Mouse (Mus musculus) heart, embryonic 14.5 days (tissue): Measurements from ENCODE around the gene Tstd1. TPM values are rescaled to one million over a fixed set of nuclear protein-coding genes. Genes with fewer than 3 reads are reported as not detected.

Source experiments
- ATAC-seq: fragments of 200-750 bp; cut with Nextera tagmentation; 2 replicates; pipeline ENCODE4 v1.8.0; 2017; ENCODE audit warnings: low read depth, moderate TSS enrichment; ENCODE audit not compliant: insufficient number of reproducible peaks, insufficient read depth, low FRiP score
- H3K27ac ChIP-seq, 2 experiments: fragments of 200-500 bp in 1 of 2; fragments of 300-500 bp in 1 of 2; sonication (generic) in 1 of 2; replicated peaks in 1 of 2; 2 replicates each; pipeline ENCODE4 v1.5.1; 2012 to 2014; ENCODE audit warnings: low read depth in 2 of 2, low read length in 2 of 2, control low read depth in 1 of 2, mild to moderate bottlenecking in 1 of 2, mixed read lengths in 1 of 2; ENCODE audit not compliant: control insufficient read depth in 1 of 2, insufficient read depth in 1 of 2
- H3K27me3 ChIP-seq: fragments of 300-500 bp; sonication (generic); 2 replicates; pipeline ENCODE4 v1.6.1; 2014; ENCODE audit warnings: mild to moderate bottlenecking, low read length, control low read depth; ENCODE audit not compliant: control insufficient read depth, insufficient read depth
- H3K36me3 ChIP-seq: fragments of 300-500 bp; sonication (generic); 2 replicates; pipeline ENCODE4 v1.6.1; 2014; ENCODE audit warnings: mild to moderate bottlenecking, control low read depth, low read length, mixed read lengths; ENCODE audit not compliant: control insufficient read depth, insufficient read depth
- H3K4me1 ChIP-seq, 2 experiments: fragments of 200-500 bp in 1 of 2; fragments of 300-500 bp in 1 of 2; sonication (generic) in 1 of 2; 2 replicates each; pipeline ENCODE4 v1.6.1; 2012 to 2014; ENCODE audit warnings: low read length in 2 of 2, control low read depth in 1 of 2, mixed read lengths in 1 of 2; ENCODE audit not compliant: control insufficient read depth in 2 of 2, insufficient read depth in 2 of 2
- H3K4me2 ChIP-seq: fragments of 300-500 bp; sonication (generic); 2 replicates; pipeline ENCODE4 v1.6.1; 2014; ENCODE audit warnings: mild to moderate bottlenecking, low read length
- H3K4me3 ChIP-seq, 2 experiments: fragments of 200-500 bp in 1 of 2; fragments of 300-500 bp in 1 of 2; sonication (generic) in 1 of 2; 2 replicates each; pipeline ENCODE4 v1.5.1; 2012 to 2014; ENCODE audit warnings: low read length in 2 of 2, mild to moderate bottlenecking in 2 of 2, control low read depth in 1 of 2, low read depth in 1 of 2, moderate library complexity in 1 of 2; ENCODE audit not compliant: control insufficient read depth in 1 of 2, insufficient read depth in 1 of 2
- H3K9ac ChIP-seq: fragments of 300-500 bp; sonication (generic); 2 replicates; pipeline ENCODE4 v1.6.1; 2014; ENCODE audit warnings: mild to moderate bottlenecking, low read length
- H3K9me3 ChIP-seq: fragments of 300-500 bp; sonication (generic); 2 replicates; pipeline ENCODE4 v1.6.1; 2016; ENCODE audit warnings: low read length, control low read depth; ENCODE audit not compliant: control insufficient read depth
- WGBS: fragments of 180-500 bp; shearing (Covaris S2); extraction: QIAGEN DNeasy Blood & Tissue Kit; methylation state at CpG from one replicate; pipeline ENCODE4 v1.1.7; 2014; 5-methylcytosine and 5-hydroxymethylcytosine counted together
- polyA plus RNA-seq: library from polyadenylated mRNA; unstranded; fragments of >200 nt; fragmentation: Nextera tagmentation; extraction: Ambion mirVana; gene quantifications from 2 replicates; pipeline ENCODE4 v1.2.1, GENCODE M21; 2014

Tstd1 gene
- polyA plus RNA-seq, 1 experiment from 2014 or later = 1.5 TPM

GRCm38 (mm10) chr1:171452522-171452921 lies 33.9 kb downstream of the Tstd1 start:
- peaks cover 5 to 10% of the 10 kb centered on the region in 2 experiments for H3K4me1 ChIP-seq
- H3K27me3 ChIP-seq = no peaks in the 10 kb centered on the region
- no peak overlapping the region for H3K4me2 ChIP-seq
- H3K9me3 ChIP-seq = no peaks in the 10 kb centered on the region
- 0 out of 2 replicates have a peak, but pooled peaks cover 4% of the 10 kb centered on the region for H3K36me3 ChIP-seq
- 69% methylated on average over 5 of the region's 5 CpGs for WGBS
- ATAC-seq = no peak
- no peak overlapping the region for H3K9ac ChIP-seq
- no peak overlapping the region for H3K4me3 ChIP-seq
- no peak overlapping the region for H3K27ac ChIP-seq

GRCm38 (mm10) chr1:171452923-171453322 lies 34.3 kb downstream of the Tstd1 start:
- H3K9ac ChIP-seq = no peak overlapping the region
- WGBS = 81% methylated on average over 5 of the region's 5 CpGs
- H3K27ac ChIP-seq = no peak overlapping the region
- peaks cover 2 to 6% of the 10 kb centered on the region in 2 experiments for H3K4me1 ChIP-seq
- H3K4me3 ChIP-seq = no peak overlapping the region
- H3K4me2 ChIP-seq = no peak overlapping the region
- no peaks in the 10 kb centered on the region for H3K27me3 ChIP-seq
- no peaks in the 10 kb centered on the region for H3K9me3 ChIP-seq
- ATAC-seq = no peak
- 0 out of 2 replicates have a peak, but pooled peaks cover 4% of the 10 kb centered on the region for H3K36me3 ChIP-seq

GRCm38 (mm10) chr1:171454926-171455325 lies 36.3 kb downstream of the Tstd1 start:
- H3K9ac ChIP-seq = no peak overlapping the region
- WGBS = 76% methylated on average over 6 of the region's 6 CpGs
- no peak overlapping the region for H3K27ac ChIP-seq
- H3K4me2 ChIP-seq = no peak overlapping the region
- ATAC-seq = no peak
- no peaks in the 10 kb centered on the region for H3K9me3 ChIP-seq
- H3K36me3 ChIP-seq = 0 out of 2 replicates have a peak, but pooled peaks cover 4% of the 10 kb centered on the region
- no peak overlapping the region for H3K4me3 ChIP-seq
- H3K4me1 ChIP-seq = peaks cover 4 to 11% of the 10 kb centered on the region in 2 experiments; a peak in 3 of 4 replicates
- H3K27me3 ChIP-seq = no peaks in the 10 kb centered on the region

- Histone ChIP-seq H3K4me1 (peaks cover 4 to 14% of the 10 kb centered on the region in 2 experiments; a peak in 3 of 4 replicates), H3K4me2 (no peak overlapping the region), H3K36me3 (peaks cover 26% of the 10 kb centered on the region), H3K9me3 (no peaks in the 10 kb centered on the region), H3K9ac (no peak overlapping the region), H3K27ac (no peak overlapping the region), H3K4me3 (no peak overlapping the region), H3K27me3 (no peaks in the 10 kb centered on the region)
- WGBS = 98% methylated on average over 1 of the region's 1 CpGs
- no peak for ATAC-seq
Measured at GRCm38 (mm10) chr1:171457568-171457967, 38.9 kb downstream of the Tstd1 start.

- H3K4me3 ChIP-seq = no peak overlapping the region
- H3K9ac ChIP-seq = no peak overlapping the region
- H3K9me3 ChIP-seq = no peaks in the 10 kb centered on the region
- no peaks in the 10 kb centered on the region for H3K27me3 ChIP-seq
- peak overlapping the region; percentile 31 for H3K4me2 ChIP-seq
- H3K4me1 ChIP-seq = peaks cover 4 to 14% of the 10 kb centered on the region in 2 experiments; a peak in 3 of 4 replicates
- no peak for ATAC-seq
- 50% methylated on average over 5 of the region's 5 CpGs for WGBS
- H3K36me3 ChIP-seq = peaks cover 38% of the 10 kb centered on the region
- peak overlapping the region in 1 of 2 experiments; percentile 24; a peak in 1 of 4 replicates for H3K27ac ChIP-seq
Measured at GRCm38 (mm10) chr1:171459791-171460190, 41.1 kb downstream of the Tstd1 start.

- no peaks in the 10 kb centered on the region for H3K9me3 ChIP-seq
- peaks cover 38% of the 10 kb centered on the region for H3K36me3 ChIP-seq
- no peaks in the 10 kb centered on the region for H3K27me3 ChIP-seq
- no peak overlapping the region for H3K4me3 ChIP-seq
- H3K9ac ChIP-seq = no peak overlapping the region
- WGBS = 89% methylated on average over 21 of the region's 22 CpGs
- ATAC-seq = no peak
- H3K27ac ChIP-seq = no peak overlapping the region
- H3K4me2 ChIP-seq = no peak overlapping the region
- peaks cover 4 to 14% of the 10 kb centered on the region in 2 experiments; a peak in 3 of 4 replicates for H3K4me1 ChIP-seq
Measured at GRCm38 (mm10) chr1:171460551-171461503, 42.2 kb downstream of the Tstd1 start.

- Histone ChIP-seq H3K27ac (no peak overlapping the region), H3K36me3 (peaks cover 38% of the 10 kb centered on the region), H3K27me3 (no peaks in the 10 kb centered on the region), H3K4me1 (peaks cover 4 to 14% of the 10 kb centered on the region in 2 experiments; a peak in 3 of 4 replicates), H3K4me3 (no peak overlapping the region), H3K9me3 (no peaks in the 10 kb centered on the region), H3K4me2 (no peak overlapping the region), H3K9ac (no peak overlapping the region)
- whole genome bisulfite sequencing = 89% methylated on average over 3 of the region's 3 CpGs
- ATAC-seq = no peak
Measured at GRCm38 (mm10) chr1:171463133-171463532, 44.5 kb downstream of the Tstd1 start.
